Mouse (Mus musculus) intestine, postnatal 0 days (tissue): Measurements from ENCODE around the gene Rnh1. TPM values are rescaled to one million over a fixed set of nuclear protein-coding genes. Genes with fewer than 3 reads are reported as not detected.

Experiments used
- ATAC-seq: fragments of 200-750 bp; cut with Nextera tagmentation; 2 replicates; pipeline ENCODE4 v1.8.0; 2017; ENCODE audit warnings: mild to moderate bottlenecking, moderate TSS enrichment, moderate library complexity
- H3K27ac ChIP-seq: fragments of 300-500 bp; sonication (generic); 2 replicates; pipeline ENCODE4 v1.5.1; 2014; ENCODE audit warnings: mild to moderate bottlenecking, low read depth, low read length, moderate library complexity
- H3K27me3 ChIP-seq: fragments of 300-500 bp; sonication (generic); replicated peaks from 2 replicates; pipeline ENCODE4 v1.6.1; 2014; ENCODE audit warnings: low read length, mixed read lengths; ENCODE audit not compliant: control insufficient read depth, insufficient read depth
- H3K36me3 ChIP-seq: fragments of 300-500 bp; sonication (generic); 2 replicates; pipeline ENCODE4 v1.6.1; 2014; ENCODE audit warnings: mild to moderate bottlenecking, moderate library complexity; ENCODE audit not compliant: control insufficient read depth, insufficient read depth
- H3K4me1 ChIP-seq: fragments of 300-500 bp; sonication (generic); replicated peaks from 2 replicates; pipeline ENCODE4 v1.6.1; 2014; ENCODE audit warnings: antibody characterized with exemption, low read length, mixed read lengths; ENCODE audit not compliant: control insufficient read depth, insufficient read depth
- H3K4me2 ChIP-seq: fragments of 300-500 bp; sonication (generic); replicated peaks from 2 replicates; pipeline ENCODE4 v1.6.1; 2014; ENCODE audit warnings: low read depth, mild to moderate bottlenecking, moderate library complexity
- H3K4me3 ChIP-seq: fragments of 300-500 bp; sonication (generic); 2 replicates; pipeline ENCODE4 v1.5.1; 2014; ENCODE audit warnings: low read depth, low read length
- H3K9ac ChIP-seq: fragments of 300-500 bp; sonication (generic); 2 replicates; pipeline ENCODE4 v1.6.1; 2014; ENCODE audit warnings: mild to moderate bottlenecking, low read depth, low read length
- H3K9me3 ChIP-seq: fragments of 300-500 bp; sonication (generic); 2 replicates; pipeline ENCODE4 v1.6.1; 2016; ENCODE audit warnings: mixed run types; ENCODE audit not compliant: control insufficient read depth
- CTCF ChIP-seq: sonication (generic); IDR thresholded peaks from 2 replicates; pipeline ENCODE4 v1.5.1; 2016; ENCODE audit warnings: low read depth, mild to moderate bottlenecking, control low read depth, antibody characterized with exemption, moderate library complexity
- WGBS: fragments of 180-500 bp; shearing (Covaris S2); extraction: QIAGEN DNeasy Blood & Tissue Kit; methylation state at CpG from one replicate; pipeline ENCODE4 v1.1.7; 2014; 5-methylcytosine and 5-hydroxymethylcytosine counted together
- polyA plus RNA-seq: library from polyadenylated mRNA; unstranded; fragments of >200 nt; fragmentation: Nextera tagmentation; extraction: Ambion mirVana; gene quantifications from 2 replicates; pipeline ENCODE4 v1.2.1, GENCODE M21; 2015

Rnh1 gene
- polyA plus RNA-seq, 1 experiment from 2014 or later, result 141 TPM

GRCm38 (mm10) chr7:141195754-141196153 is 23.1 kb upstream of the Rnh1 start:
- Histone ChIP-seq H3K4me1 (peaks cover 6% of the 10 kb centered on the region; the same call in 1 of the 2 replicates), H3K9me3 (no peaks in the 10 kb centered on the region), H3K27me3 (no peaks in the 10 kb centered on the region), H3K4me2 (no peak overlapping the region), H3K27ac (no peak overlapping the region), H3K36me3 (peaks cover 16% of the 10 kb centered on the region), H3K4me3 (no peak overlapping the region), H3K9ac (no peak overlapping the region)
- no peak for TF ChIP-seq CTCF
- 48% methylated on average over 2 of the region's 2 CpGs for WGBS
- ATAC-seq, result no peak

GRCm38 (mm10) chr7:141194830-141195229 is 22.2 kb upstream of the Rnh1 start:
- Histone ChIP-seq H3K4me3 (peak overlapping the region; percentile 86), H3K27ac (peak overlapping the region; percentile 15), H3K4me1 (peaks cover 6% of the 10 kb centered on the region; the same call in 1 of the 2 replicates), H3K27me3 (no peaks in the 10 kb centered on the region), H3K36me3 (peaks cover 25% of the 10 kb centered on the region), H3K4me2 (peak overlapping the region; percentile 87), H3K9ac (0 out of 2 replicates have a peak overlapping the region, but pooled peaks have one; percentile 1), H3K9me3 (no peaks in the 10 kb centered on the region)
- under 1% methylated on average over 28 of the region's 28 CpGs for WGBS
- no peak for TF ChIP-seq CTCF
- ATAC-seq, result no peak

- WGBS, result 1% methylated on average over 23 of the region's 23 CpGs
- peaks cover 6% of the 10 kb centered on the region; the same call in 1 of the 2 replicates for H3K4me1 ChIP-seq
- TF ChIP-seq CTCF, result no peak
- H3K9me3 ChIP-seq, result no peaks in the 10 kb centered on the region
- H3K4me2 ChIP-seq, result peak overlapping the region; percentile 87
- peak overlapping the region; percentile 86 for H3K4me3 ChIP-seq
- H3K27ac ChIP-seq, result peak overlapping the region; percentile 15
- H3K36me3 ChIP-seq, result peaks cover 29% of the 10 kb centered on the region
- 0 out of 2 replicates have a peak overlapping the region, but pooled peaks have one; percentile 1 for H3K9ac ChIP-seq
- no peaks in the 10 kb centered on the region for H3K27me3 ChIP-seq
- no peak for ATAC-seq
Measured at GRCm38 (mm10) chr7:141194409-141194808, 21.8 kb upstream of the Rnh1 start.

- Histone ChIP-seq H3K36me3 (peaks cover 34% of the 10 kb centered on the region), H3K9me3 (no peaks in the 10 kb centered on the region), H3K4me2 (peak within 1 kb of the TSS; percentile 87), H3K4me3 (peak within 1 kb of the TSS; percentile 86), H3K9ac (peak within 1 kb of the TSS; percentile 92), H3K27me3 (no peaks in the 10 kb centered on the region), H3K27ac (peak within 1 kb of the TSS; percentile 88), H3K4me1 (peaks cover 6% of the 10 kb centered on the region; the same call in 1 of the 2 replicates)
- WGBS, result under 1% methylated on average over 39 of the region's 39 CpGs
- no peak for TF ChIP-seq CTCF
- peak; percentile 91 for ATAC-seq
Measured at GRCm38 (mm10) chr7:141193948-141194347, 21.3 kb upstream of the Rnh1 start, which contains the start of the genes Hras and Lrrc56. Gene Hras (minus strand): TSS chr7:141194005. Gene Lrrc56 (plus strand): TSS chr7:141194157.

GRCm38 (mm10) chr7:141193348-141193856 is 20.7 kb upstream of the Rnh1 start:
- peak; percentile 39 for ATAC-seq
- WGBS, result under 1% methylated on average over 24 of the region's 43 CpGs
- Histone ChIP-seq H3K9ac (peak overlapping the region; percentile 92), H3K27ac (peak overlapping the region; percentile 88), H3K9me3 (no peaks in the 10 kb centered on the region), H3K36me3 (peaks cover 34% of the 10 kb centered on the region), H3K27me3 (no peaks in the 10 kb centered on the region), H3K4me3 (peak overlapping the region; percentile 86), H3K4me2 (peak overlapping the region; percentile 87), H3K4me1 (peaks cover 6% of the 10 kb centered on the region; the same call in 1 of the 2 replicates)
- TF ChIP-seq CTCF, result 0 out of 2 replicates have a peak, but pooled peaks have one; percentile 15

- TF ChIP-seq CTCF, result no peak
- H3K27ac ChIP-seq, result peak overlapping the region; percentile 88; the same call in 1 of the 2 replicates
- H3K9me3 ChIP-seq, result no peaks in the 10 kb centered on the region
- H3K4me3 ChIP-seq, result peak overlapping the region; percentile 86
- peaks cover 32% of the 10 kb centered on the region for H3K36me3 ChIP-seq
- ATAC-seq, result no peak
- peak overlapping the region; percentile 92 for H3K9ac ChIP-seq
- H3K4me2 ChIP-seq, result peak overlapping the region; percentile 87
- WGBS, result 24% methylated on average over 12 of the region's 12 CpGs
- no peaks in the 10 kb centered on the region for H3K27me3 ChIP-seq
- peaks cover 6% of the 10 kb centered on the region; the same call in 1 of the 2 replicates for H3K4me1 ChIP-seq
Measured at GRCm38 (mm10) chr7:141192776-141193347, 20.2 kb upstream of the Rnh1 start.
